In the genomic region with DNA sequence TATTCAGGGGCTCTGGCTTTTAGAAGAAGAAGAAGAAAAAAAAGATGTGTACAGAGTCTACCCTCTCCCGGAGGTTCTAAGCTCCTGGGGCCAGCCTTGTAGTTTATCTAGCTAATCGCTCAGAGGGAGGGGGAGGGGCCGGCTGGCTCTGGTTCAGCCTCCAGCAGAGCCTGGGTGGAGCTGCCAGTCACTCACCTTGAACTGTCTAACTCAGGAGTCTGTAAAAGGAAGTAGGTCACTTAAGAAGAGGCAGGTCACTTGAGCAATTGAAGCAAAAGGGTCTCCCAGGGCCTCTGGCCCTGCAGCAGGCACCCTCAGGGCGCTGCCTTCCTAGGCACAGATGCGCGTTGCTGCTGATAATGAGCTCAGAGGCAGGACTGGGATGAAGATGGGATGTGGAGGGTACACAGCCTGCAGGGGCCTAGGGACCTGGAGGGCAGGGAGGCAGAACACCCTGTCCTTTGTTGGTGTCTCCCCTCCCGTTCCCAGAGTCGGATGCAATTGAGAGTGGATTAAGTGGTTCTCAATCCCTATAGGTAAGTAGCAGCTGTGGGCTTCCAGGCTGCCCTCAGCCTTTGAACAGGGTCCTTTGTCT, we compare ENCODE assay signal across 8 mouse cellular contexts. TPM values are rescaled to one million over a fixed set of nuclear protein-coding genes. Genes with fewer than 3 reads are reported as not detected.
A peak's percentile ranks its signal among the peaks of the same experiment; 100 is the strongest.
DNase-seq lines count a peak whose midpoint lies in the region; ATAC-seq and TF ChIP-seq lines count a peak whose summit lies in the region.

No protein-coding gene starts in this region.

- no peaks in the 10 kb centered on the region for H3K9me3 ChIP-seq in neural tube, embryonic 11.5 days (ENCODE audit: control insufficient read depth, low read length)
- H3K9me3 ChIP-seq in hindbrain, embryonic 12.5 days (replicated peaks) = no peaks in the 10 kb centered on the region
- H3K9me3 ChIP-seq in liver, embryonic 13.5 days (replicated peaks) = no peaks in the 10 kb centered on the region
- H3K9me3 ChIP-seq in stomach, embryonic 16.5 days (replicated peaks; ENCODE audit: control insufficient read depth, low read length) = no peaks in the 10 kb centered on the region

- TF ChIP-seq CTCF in gastrocnemius, adult 2 months (IDR thresholded peaks at IDR 0.05) = no peak

- ATAC-seq in neural tube, embryonic 11.5 days (ENCODE audit: insufficient read depth, low FRiP score, low TSS enrichment) = no peak
- peak; percentile 26; the same call in 1 of the 2 replicates for ATAC-seq in hindbrain, embryonic 12.5 days (ENCODE audit: low FRiP score)
- peak; percentile 52; the same call in 1 of the 2 replicates for ATAC-seq in liver, embryonic 13.5 days (ENCODE audit: low read depth)
- peak; percentile 54; the same call in 1 of the 2 replicates for ATAC-seq in stomach, embryonic 16.5 days (ENCODE audit: insufficient read depth, low FRiP score)
- no peak for ATAC-seq in granulocyte monocyte progenitor cell, adult 5-6 weeks (replicated peaks; ENCODE audit: poor library complexity, severe bottlenecking)
- ATAC-seq in inflammation-experienced regulatory T-cells, adult 6 months = no peak

- H3K27me3 ChIP-seq in neural tube, embryonic 11.5 days (ENCODE audit: control insufficient read depth, insufficient read depth, low read length) = no peaks in the 10 kb centered on the region
- no peaks in the 10 kb centered on the region for H3K27me3 ChIP-seq in hindbrain, embryonic 12.5 days
- H3K27me3 ChIP-seq in liver, embryonic 13.5 days = peaks cover 9% of the 10 kb centered on the region; the same call in 1 of the 2 replicates
- H3K27me3 ChIP-seq in stomach, embryonic 16.5 days (ENCODE audit: control insufficient read depth, insufficient read depth, low read length) = no peaks in the 10 kb centered on the region

- H3K36me3 ChIP-seq in neural tube, embryonic 11.5 days (ENCODE audit: control insufficient read depth, insufficient read depth, low read length) = no peaks in the 10 kb centered on the region
- H3K36me3 ChIP-seq in hindbrain, embryonic 12.5 days = no peaks in the 10 kb centered on the region
- no peaks in the 10 kb centered on the region for H3K36me3 ChIP-seq in liver, embryonic 13.5 days
- H3K36me3 ChIP-seq in stomach, embryonic 16.5 days (ENCODE audit: control insufficient read depth, insufficient read depth, low read length) = no peaks in the 10 kb centered on the region

- H3K4me1 ChIP-seq in neural tube, embryonic 11.5 days (ENCODE audit: control insufficient read depth, insufficient read depth, low read length) = peaks cover 10% of the 10 kb centered on the region
- peaks cover 53% of the 10 kb centered on the region for H3K4me1 ChIP-seq in hindbrain, embryonic 12.5 days
- H3K4me1 ChIP-seq in liver, embryonic 13.5 days (replicated peaks) = peaks cover 16% of the 10 kb centered on the region
- peaks cover 61% of the 10 kb centered on the region for H3K4me1 ChIP-seq in stomach, embryonic 16.5 days (ENCODE audit: control insufficient read depth, insufficient read depth, low read length)

- 22% methylated on average over 8 of the region's 8 CpGs for WGBS in neural tube, embryonic 11.5 days
- 16% methylated on average over 8 of the region's 8 CpGs for WGBS in hindbrain, embryonic 12.5 days
- WGBS in liver, embryonic 13.5 days (ENCODE audit: insufficient replicate concordance) = 24% methylated on average over 8 of the region's 8 CpGs
- WGBS in stomach, embryonic 16.5 days = 29% methylated on average over 8 of the region's 8 CpGs

- no peak overlapping the region for H3K4me3 ChIP-seq in neural tube, embryonic 11.5 days (ENCODE audit: low read depth, low read length)
- no peak overlapping the region for H3K4me3 ChIP-seq in hindbrain, embryonic 12.5 days
- H3K4me3 ChIP-seq in liver, embryonic 13.5 days (replicated peaks) = no peak overlapping the region
- no peak overlapping the region for H3K4me3 ChIP-seq in stomach, embryonic 16.5 days (replicated peaks; ENCODE audit: low read length)
- no peak overlapping the region for H3K4me3 ChIP-seq in gastrocnemius, adult 2 months

- intact Hi-C loops in gastrocnemius, adult 2 months (cut with DNase I) = no loop called here

- H3K9ac ChIP-seq in neural tube, embryonic 11.5 days (ENCODE audit: low read length) = no peak overlapping the region
- no peak overlapping the region for H3K9ac ChIP-seq in hindbrain, embryonic 12.5 days
- no peak overlapping the region for H3K9ac ChIP-seq in liver, embryonic 13.5 days
- H3K9ac ChIP-seq in stomach, embryonic 16.5 days (ENCODE audit: low read length) = peak overlapping the region; percentile 42; the same call in 1 of the 2 replicates

- DNase-seq in neural tube, embryonic 11.5 days (ENCODE audit: low spot score) = peak; percentile 35
- DNase-seq in neural tube, embryonic 10.5 days (ENCODE audit: extremely low spot score, low spot score) = no peak
- DNase-seq in liver, embryonic 13.5 days = peak; percentile 26
- DNase-seq in gastrocnemius, adult 2 months = no peak

- H3K27ac ChIP-seq in neural tube, embryonic 11.5 days (ENCODE audit: low read depth, low read length) = peak overlapping the region; percentile 31; the same call in 1 of the 2 replicates
- peak overlapping the region; percentile 48 for H3K27ac ChIP-seq in hindbrain, embryonic 12.5 days
- no peak overlapping the region for H3K27ac ChIP-seq in liver, embryonic 13.5 days
- peak overlapping the region; percentile 83 for H3K27ac ChIP-seq in stomach, embryonic 16.5 days (ENCODE audit: low read length)
- no peak overlapping the region for H3K27ac ChIP-seq in gastrocnemius, adult 2 months

- no peak overlapping the region for H3K4me2 ChIP-seq in neural tube, embryonic 11.5 days (ENCODE audit: low read depth)
- no peak overlapping the region for H3K4me2 ChIP-seq in hindbrain, embryonic 12.5 days (replicated peaks)
- no peak overlapping the region for H3K4me2 ChIP-seq in liver, embryonic 13.5 days
- no peak overlapping the region for H3K4me2 ChIP-seq in stomach, embryonic 16.5 days (ENCODE audit: low read depth, low read length)

RNA-seq across cellular contexts. Expression of a gene that starts 18.7 kb away (rescaled TPM):
- polyA plus RNA-seq in neural tube, embryonic 11.5 days (2014; fragmentation: Nextera tagmentation; extraction: Ambion mirVana) = 48.6 and 59.9 TPM in 2 replicates
- 135 and 138 TPM in 2 replicates for polyA plus RNA-seq in hindbrain, embryonic 12.5 days (2016; fragmentation: Nextera tagmentation; extraction: Ambion mirVana)
- 2.6 and 2.9 TPM in 2 replicates for polyA plus RNA-seq in liver, embryonic 13.5 days (2015; fragmentation: Nextera tagmentation; extraction: Ambion mirVana)
- polyA plus RNA-seq in stomach, embryonic 16.5 days (2015; fragmentation: Nextera tagmentation; extraction: Ambion mirVana) = 14.7 and 14.9 TPM in 2 replicates
- 0.90 and 3.0 TPM in 2 replicates for total RNA-seq in granulocyte monocyte progenitor cell, adult 5-6 weeks (2014; fragmentation: Nextera tagmentation)
- 3.0 and 3.2 TPM in 2 replicates for total RNA-seq in granulocyte monocyte progenitor cell, adult 5-6 weeks (2017)
- 1 to 10 TPM; 5.4 to 7.5 (median 6.3) TPM for polyA plus RNA-seq in inflammation-experienced regulatory T-cells, adult 6 months (2017; shearing (Covaris generic))
- total RNA-seq in gastrocnemius, adult 2 months (2021) = 10 to 100 TPM; 24.0 to 38.2 TPM

RNA-seq across cellular contexts. Expression of a gene that starts 49.5 kb away (rescaled TPM):
- 54.9 and 67.7 TPM in 2 replicates for polyA plus RNA-seq in neural tube, embryonic 11.5 days (2014; fragmentation: Nextera tagmentation; extraction: Ambion mirVana)
- 79.0 and 87.1 TPM in 2 replicates for polyA plus RNA-seq in hindbrain, embryonic 12.5 days (2016; fragmentation: Nextera tagmentation; extraction: Ambion mirVana)
- 5.5 and 6.5 TPM in 2 replicates for polyA plus RNA-seq in liver, embryonic 13.5 days (2015; fragmentation: Nextera tagmentation; extraction: Ambion mirVana)
- 56.2 and 57.3 TPM in 2 replicates for polyA plus RNA-seq in stomach, embryonic 16.5 days (2015; fragmentation: Nextera tagmentation; extraction: Ambion mirVana)
- 3.5 and 8.7 TPM in 2 replicates for total RNA-seq in granulocyte monocyte progenitor cell, adult 5-6 weeks (2014; fragmentation: Nextera tagmentation)
- 2.8 and 4.6 TPM in 2 replicates for total RNA-seq in granulocyte monocyte progenitor cell, adult 5-6 weeks (2017)
- polyA plus RNA-seq in inflammation-experienced regulatory T-cells, adult 6 months (2017; shearing (Covaris generic)) = 1 to 10 TPM in 2 of 3 experiments, under 1 TPM in 1; 0.59 to 1.4 (median 1.4) TPM
- 10 to 100 TPM; 19.0 to 21.4 TPM for total RNA-seq in gastrocnemius, adult 2 months (2021)

Comparison
In these comparisons a context has a peak if more than half of its experiments do, and no peak if none do; other contexts are left out.
1. DNase-seq: peak in neural tube, embryonic 11.5 days (single experiment) and liver, embryonic 13.5 days (single experiment); none in neural tube, embryonic 10.5 days (single experiment) and gastrocnemius, adult 2 months (single experiment).
2. ATAC-seq: peak in hindbrain, embryonic 12.5 days (single experiment), liver, embryonic 13.5 days (single experiment) and stomach, embryonic 16.5 days (single experiment); none in neural tube, embryonic 11.5 days (single experiment), granulocyte monocyte progenitor cell, adult 5-6 weeks (single experiment) and inflammation-experienced regulatory T-cells, adult 6 months (single experiment).
3. H3K27ac ChIP-seq: peak in neural tube, embryonic 11.5 days (single experiment), hindbrain, embryonic 12.5 days (single experiment) and stomach, embryonic 16.5 days (single experiment); none in liver, embryonic 13.5 days (single experiment) and gastrocnemius, adult 2 months (single experiment).